Mouse (Mus musculus) cerebellum, adult 11-12 months (tissue): ENCODE measurements around the gene Tmem94.

ENCODE experiments used
- DNase-seq: peaks from one replicate; pipeline ENCODE4 v3.0.0; 2022

Tmem94 gene

DNA sequence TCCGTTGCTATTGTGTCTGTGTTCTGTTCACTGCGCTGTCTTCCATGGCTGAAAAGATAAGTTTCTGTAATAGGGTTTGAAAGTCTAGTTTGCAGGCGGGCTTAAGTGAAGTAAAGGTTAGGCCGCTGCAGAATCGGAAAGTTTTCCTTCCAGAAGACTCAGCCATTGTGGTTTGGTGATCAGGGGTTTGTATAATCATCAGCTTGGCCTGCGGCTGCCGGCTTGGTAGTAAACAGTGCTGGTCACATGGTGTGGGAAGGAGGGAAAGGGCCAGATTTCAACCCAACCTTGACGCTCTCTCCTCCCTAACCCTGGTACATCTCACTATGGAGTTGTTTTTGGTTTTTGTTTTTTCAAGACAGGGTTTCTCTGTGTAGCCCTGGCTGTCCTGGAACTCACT is 1.7 kb downstream of the Tmem94 start:
- no peak for DNase-seq

DNA sequence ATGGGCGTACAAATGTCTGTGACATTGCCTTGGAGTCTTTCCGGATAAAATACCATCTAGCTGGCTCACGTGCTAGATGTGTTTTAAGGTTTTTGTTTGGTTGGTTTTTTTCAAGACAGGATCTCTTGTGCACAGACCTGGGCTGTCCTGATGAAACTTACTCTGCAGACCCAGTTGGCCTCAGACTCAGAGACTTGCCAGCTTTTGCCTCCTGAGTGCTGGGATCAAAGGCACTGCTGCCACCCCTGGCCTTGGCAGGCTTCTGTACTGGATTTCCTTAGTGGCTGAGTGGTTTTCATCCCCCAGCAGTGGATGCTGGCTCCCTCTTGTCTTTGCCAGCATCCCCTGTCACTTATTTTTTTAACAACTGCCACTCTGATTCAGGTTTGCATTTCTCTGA is 3.7 kb downstream of the Tmem94 start:
- no peak for DNase-seq

DNA sequence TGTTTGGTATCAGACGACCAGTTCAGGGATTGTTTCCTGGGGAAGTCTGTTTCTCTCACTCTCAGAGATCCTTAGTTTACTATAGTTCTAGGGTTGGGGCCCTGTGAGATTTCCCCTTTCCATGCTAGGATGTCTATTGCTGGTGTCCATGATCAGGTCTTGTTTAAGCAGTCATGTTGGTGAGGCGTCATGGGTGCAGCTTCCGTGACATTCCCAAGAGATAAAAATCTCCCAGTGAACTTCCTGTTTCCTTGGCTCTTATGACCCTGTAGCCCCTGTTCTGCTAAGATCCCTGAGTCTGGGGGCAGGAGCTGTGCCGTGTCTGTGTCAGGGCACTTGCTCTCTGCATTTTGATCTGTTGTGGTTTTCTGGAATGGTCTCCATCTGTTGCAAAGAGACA is 9.4 kb downstream of the Tmem94 start:
- DNase-seq: no peak

DNA sequence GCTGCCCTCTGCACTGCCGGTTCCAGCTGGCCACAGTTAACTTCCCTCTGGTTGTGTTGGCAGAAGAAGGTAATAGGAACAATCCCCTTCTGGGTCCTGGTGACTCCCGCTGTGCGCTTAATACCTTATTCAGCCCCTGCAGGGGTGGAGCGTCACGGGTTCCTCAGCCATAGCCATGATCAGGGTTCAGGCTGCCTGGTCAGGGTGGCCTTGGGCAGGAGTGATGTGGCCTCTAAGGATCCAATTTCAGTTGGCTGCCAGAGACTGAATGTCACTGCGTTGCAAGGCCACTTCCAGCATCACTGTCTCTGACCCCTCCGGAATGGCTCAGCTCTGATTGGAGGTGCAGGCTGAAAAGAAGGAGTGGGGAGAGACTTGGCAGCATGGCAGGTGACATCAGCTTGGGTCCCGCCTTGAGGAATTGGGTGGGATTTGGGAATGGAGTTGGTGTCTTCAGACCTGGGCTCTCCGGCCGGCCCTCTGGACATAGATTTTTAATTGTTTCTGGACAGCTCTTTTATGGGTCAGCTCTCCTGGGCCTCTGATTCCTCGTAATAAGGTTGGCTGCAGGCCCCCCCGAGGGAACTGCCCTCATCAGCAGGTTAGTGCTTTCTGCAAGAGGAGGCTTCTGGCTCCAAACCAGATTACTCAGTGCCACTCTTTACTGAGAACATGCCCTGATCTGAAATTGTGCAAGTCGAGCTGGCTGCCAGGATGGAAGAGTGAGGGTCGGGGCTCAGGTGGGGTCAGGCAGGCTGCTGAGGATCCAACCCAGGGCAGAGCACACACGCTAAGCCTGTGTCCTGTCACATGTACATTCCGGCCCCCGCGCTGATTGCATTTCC is 10.8 kb downstream of the Tmem94 start:
- DNase-seq: peak; percentile 64

DNA sequence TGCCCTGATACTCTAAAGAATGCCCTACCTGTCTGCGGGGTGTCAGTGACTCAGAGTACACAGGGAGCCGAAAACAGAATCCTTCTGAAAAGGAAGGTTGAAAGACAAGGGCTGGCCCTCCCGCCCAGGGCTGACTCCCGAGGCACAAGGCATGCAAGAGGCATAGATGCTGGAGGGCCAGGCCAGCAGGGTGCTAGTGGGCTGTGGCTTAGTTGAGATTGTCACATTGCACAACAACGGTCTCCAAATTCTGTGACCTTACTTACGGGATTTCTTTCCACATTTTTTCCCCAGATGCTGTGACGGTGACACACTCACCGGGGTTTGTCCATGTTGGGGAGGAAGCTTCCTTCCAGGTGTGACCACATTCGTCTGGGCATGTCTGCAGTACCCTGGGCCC is 11.7 kb downstream of the Tmem94 start:
- DNase-seq: no peak

DNA sequence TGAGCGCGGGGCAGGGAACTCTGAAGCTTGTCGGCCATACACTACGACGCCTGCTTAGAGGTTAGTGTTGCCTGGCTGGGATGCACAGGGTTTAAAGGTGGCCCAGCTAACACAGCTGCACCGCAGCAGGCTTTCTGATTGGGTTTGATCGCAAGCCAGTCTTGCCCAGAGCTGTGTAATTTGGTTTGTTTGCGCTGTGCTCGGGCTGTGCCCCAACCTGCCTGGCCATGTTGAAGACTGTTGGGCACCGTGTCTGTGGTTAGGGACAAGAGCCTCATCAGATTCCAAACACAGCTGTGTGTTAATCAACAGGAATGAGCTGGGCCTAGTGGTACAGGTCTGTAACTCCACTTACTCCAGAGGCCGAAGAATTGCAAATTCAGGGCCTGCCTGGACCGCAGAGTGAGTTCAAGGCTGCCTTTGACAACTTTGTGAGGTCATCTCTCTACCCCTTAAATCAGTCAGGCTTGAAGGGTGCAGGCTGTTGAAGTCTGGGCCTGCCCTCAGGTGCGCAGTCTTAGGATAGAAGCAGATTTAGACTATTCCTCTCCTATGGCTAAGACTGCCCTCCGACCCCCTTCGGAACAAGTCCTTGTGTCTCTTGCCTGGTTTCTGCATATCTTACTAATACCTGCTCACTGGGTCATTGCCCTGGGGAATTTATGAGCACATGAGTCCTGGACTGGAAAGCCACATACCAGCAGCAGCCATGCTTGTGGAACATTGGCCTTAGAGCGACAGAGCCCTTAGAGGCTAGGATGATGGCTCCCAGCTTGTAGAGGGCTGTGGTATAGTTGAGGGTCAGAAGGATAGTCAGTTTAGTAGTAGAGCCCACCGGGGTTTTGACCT is 12.5 kb downstream of the Tmem94 start:
- no peak for DNase-seq

DNA sequence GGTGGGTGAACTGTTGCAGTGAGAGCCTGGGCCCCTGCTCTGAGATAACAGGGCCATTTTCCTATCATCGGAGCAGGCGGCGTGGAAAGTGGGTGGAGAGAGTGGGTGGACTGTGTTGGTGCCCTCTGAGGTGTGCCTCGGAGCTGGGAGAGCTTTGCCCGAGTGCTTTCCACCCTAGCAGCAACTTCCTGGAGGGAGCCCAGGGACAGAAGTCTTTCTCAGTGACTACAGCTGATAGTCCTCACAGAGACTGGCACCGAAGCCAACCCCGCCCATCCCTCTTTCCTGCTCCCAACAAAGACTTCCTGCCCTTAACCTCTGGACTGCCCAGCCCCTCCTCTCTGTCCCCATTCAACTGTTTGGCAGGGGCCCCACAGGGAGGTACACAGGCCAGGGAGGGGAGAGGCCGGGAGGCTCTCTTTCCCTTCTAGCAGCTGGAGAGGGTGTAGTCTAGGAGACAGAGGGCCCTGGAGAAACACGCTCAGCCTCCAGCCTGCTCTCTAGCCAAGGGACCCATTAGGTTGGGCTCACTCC is 13.9 kb downstream of the Tmem94 start:
- peak; percentile 48 for DNase-seq

DNA sequence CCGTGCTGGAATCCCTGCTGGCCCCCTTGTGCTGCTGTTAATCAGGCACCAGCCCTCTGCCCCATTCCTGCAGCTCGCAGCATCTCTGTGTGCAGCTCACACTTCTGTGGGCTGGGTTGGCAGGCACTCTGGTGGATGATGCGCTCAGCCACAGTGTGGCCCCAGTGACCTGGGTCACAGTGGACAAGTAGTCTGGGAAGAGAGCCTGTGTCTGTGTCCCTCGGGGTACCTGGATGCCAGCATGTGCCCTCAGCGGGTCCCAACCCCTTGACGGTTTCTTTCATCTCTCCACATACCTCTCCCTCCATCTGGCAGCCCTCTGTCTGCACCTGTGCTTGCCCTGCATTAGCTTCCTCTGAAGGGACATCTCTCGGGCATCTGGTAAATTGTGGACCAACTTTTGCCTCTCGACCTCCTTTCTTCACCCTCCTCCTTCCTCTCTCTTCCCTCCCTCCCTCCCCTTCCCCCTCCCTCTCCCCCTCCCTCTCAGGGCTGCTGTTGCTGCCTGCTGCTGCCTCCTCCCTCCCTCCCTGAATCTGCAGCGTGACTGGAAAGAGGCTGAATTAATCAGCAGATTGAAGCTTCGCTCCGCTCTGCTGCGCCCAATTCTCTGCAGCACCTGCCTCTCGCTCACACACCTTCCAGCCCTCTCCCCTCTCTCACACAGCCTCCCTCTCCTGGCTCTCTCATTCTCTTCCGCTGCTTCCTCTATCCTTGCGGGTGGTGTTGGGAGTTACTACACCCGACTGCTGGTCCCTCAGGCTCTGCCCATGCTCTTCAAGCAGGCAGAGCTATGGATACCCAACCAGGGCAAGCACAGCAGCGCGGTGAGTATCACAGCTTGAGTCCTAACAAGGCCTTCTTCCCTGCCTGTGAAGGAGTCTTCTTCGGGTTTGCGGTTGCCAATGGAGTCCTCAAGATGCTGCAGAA is 15.2 kb downstream of the Tmem94 start:
- no peak for DNase-seq

DNA sequence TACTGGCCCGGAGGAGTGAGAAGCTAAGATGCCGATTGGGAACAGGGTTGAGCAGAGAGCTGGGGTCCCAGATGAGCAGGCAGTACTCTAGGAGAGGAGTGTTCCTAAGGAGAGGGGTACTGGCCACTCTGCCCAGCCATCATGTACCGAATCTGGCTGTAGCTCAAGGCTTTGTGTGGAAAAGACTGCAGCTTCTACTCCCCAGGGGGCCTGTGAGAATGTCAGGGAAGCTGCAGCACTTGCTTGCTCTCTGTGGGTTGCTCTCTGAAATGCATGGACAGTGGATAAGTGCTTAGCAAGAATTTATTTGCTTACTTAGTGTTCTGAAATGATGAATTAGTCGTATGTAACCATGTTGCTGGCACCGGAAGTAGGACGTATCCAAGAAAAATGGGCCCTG is 21.2 kb downstream of the Tmem94 start:
- DNase-seq: no peak

DNA sequence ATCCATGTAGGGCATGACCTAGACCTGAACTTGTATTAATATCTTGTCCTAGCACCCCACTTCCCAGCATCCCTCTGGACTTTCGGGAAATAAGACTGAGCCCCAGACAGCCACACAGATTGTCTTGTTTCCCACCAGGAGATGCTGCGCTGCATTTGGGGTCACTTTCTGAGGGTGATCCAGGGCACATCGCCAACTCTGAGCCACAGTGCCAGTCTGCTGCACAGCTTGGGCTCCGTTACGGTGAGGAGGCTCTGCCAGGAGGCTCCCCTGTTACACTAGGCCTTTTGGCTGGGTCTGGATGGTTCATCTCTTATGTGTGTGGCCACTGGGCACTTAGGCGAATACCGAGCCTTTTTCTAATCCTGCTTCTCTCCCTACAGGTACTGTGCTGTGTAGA is 24.6 kb downstream of the Tmem94 start:
- peak; percentile 80 for DNase-seq

DNA sequence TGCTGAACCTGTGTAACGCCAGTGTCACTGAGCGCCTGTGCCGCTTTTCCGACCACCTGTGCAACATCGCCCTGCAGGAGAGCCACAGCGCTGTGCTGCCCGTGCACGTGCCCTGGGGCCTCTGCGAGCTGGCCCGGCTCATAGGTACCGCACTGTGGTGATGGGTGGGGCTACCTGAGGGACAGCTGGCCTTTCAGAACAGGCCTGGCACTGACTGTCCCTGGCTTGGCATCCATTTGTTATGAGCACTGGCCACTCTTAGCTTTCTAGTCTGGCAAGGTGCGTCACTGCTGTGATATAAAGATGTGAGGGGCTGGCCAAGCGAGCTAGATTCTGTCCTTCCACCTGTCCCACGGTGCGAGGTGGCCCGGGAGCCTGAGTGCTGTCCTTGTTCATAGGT is 26.7 kb downstream of the Tmem94 start:
- peak; percentile 80 for DNase-seq

DNA sequence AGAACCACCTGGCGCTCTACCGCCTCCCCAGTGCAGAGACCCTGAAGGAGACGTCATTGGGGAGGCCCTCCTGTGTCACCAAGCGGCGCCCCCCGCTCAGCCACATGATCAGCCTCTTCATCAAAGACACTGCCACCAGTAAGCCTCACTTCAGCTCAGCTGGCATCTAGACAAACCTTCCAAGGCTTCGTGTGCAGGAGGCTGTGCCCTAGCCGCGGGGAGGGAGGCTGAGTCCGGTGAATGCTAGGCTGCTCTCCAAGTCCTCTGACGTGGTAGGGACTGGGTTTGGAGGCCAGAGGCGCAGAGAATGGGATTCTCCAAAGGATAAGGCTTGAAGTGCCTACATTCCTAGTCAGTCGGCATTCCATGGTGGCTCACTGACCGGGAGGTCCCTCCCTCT is 27.1 kb downstream of the Tmem94 start:
- DNase-seq: peak; percentile 67

DNA sequence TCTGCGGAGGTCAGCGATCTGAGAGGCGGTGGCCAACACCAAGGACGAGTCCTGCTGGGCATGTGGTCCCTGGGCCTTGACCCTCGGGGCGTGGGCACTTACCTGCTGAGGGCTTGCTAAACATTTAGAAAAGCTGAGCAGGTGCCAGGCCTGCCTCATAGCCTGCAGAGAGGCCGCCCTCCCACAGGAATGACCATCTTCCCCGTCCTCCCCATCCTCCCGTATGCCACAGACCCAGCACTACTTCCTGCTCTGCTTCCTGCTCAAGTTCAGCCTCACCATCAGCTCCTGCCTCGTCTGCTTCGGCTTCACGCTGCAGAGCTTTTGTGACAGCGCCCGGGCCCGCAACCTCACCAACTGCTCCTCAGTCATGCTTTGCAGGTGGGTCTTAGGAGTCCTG is 31.7 kb downstream of the Tmem94 start:
- no peak for DNase-seq

DNA sequence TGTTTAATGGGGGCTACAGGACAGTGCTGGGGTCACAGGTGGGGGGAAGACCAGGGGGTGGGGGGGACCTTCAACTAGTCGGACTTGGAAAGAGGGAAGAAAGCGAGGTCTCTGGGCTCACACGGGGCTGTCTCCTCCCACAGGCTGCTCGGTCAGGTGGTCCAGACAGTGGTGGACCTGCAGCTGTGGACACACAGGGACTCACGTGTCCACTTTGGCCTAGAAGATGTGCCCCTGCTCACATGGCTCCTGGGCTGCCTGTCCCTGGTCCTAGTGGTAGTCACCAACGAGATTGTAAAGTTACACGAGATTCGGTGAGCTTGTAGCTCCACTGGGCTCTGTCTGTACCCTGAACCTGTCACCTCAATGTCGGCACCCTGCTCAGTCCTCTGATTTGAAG is 32.4 kb downstream of the Tmem94 start:
- DNase-seq: no peak

DNA sequence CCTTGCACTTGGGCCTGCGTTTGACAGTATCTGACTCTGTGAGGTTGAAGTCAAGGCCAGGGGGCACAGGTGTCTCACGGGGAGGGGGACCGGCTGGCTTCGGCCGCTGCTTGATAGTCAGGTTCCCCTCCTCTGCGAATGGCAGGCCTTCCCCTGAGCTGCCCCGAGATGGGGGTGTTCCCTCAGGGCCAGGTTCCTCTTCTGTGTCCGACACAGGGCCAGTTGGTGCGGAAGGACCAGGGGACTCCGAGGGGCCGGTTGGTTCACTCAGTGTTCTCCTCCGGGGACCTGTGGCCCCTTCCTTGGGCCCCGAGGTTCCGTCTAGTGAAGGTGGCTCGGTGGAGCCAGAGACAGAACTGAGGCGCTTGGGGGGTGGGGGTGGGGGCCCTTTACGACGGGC is 35.7 kb downstream of the Tmem94 start:
- no peak for DNase-seq

DNA sequence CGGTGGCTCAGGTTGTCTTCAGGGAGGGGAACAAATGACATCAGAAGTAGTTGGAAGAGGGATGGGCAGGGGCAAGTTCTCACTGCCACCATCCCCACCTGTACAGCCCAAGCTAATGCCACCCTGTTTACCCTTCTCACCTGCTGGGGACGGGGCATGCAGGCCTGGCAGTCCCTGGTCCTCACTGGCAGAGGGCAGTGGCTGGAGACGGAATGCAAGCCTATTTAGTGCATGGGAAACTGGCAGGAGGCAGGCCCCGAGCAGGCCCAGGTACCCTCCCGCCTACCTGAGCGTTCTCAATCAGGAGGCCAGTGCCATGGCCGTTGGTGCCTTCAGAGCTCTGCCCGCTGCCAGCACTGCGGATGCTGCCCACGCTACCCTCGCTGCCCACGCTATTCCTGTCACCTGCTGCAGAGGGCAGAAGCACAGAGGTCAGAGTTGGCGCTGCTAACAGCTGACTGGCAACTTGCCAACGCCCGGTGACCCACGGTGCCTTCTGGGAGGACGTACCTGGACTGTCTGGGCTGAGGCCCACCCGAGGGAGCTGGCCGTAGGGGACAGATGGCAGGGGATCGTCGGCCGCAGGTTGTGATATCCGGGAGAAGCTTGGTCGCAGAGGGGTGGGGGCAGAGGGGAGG is 38.0 kb downstream of the Tmem94 start:
- no peak for DNase-seq

DNA sequence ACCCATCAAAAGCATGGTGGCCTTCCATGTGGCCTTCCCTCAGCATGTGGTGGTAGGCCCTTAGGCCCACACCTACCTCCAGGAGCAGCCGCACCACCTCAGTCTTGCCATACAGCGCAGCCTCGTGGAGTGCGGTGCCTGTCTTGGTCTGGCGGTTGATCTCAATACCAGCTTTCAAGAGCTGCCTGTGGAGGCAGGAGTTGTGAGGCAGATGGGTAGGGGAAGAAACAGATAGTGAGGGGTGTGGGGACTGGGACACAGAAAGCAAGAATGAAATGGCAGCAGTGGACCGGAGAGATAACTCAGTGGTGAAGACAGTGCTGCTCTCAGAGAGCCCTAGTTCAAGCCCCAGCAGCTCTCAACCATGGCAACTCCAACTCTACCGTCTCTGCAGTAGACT is 39.8 kb downstream of the Tmem94 start:
- no peak for DNase-seq

DNA sequence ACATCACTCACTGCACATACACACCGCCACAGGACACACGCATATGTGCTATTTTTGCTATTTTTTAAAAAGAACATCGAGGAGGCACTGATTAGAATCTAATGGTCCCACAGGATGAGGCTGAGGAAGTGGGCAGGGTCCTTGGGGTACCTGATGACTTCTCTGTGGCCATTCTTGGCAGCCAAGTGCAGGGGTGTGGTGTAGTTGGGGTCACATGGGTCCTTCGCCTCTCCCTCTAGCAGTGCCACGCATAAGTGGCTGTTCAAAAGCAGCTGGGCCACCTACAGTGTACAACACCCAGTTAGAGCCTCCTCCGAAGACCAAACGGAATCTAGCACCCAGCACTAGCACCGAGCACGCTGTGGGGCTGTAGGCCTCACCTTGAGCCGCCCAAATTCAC is 40.9 kb downstream of the Tmem94 start:
- no peak for DNase-seq

DNA sequence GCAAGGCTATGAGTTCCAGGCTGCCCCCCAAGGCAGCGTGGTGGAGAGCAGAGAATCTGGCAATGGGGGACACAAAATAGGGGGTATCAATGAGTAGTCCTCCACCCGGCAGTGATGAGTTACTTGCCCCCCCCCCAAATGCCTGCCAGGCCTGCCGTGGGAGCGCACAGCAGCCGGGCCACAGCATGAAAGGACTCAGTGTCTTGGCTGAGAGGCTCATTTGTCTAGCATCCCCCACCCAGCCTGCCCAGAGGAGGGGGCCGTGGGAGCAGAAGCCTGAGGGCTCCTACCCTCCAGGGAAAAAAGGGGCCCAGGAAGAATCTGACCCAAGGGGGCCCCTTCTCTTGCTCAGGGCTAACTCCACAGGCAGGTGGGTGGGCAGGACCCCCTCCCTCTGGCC is 42.1 kb downstream of the Tmem94 start:
- no peak for DNase-seq

DNA sequence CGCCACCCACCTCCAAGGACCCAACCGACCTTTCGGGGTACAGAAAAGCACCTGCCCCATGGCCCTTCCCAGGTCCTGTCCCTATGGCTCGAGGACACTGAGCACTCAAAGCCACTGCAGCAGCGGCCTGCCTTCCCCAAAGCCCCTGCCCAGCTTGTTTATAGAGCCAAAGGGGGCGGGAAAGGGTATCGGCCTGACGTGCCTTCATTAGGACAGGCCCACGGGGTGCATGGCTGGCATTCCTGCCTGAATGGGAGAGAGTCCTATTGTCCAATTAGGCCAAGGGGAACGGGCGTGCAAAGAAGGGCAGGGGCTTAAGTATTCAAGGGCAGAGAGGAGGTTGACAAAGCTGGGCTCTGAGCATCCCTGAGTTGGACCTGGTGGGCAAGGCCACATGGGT is 42.7 kb downstream of the Tmem94 start:
- DNase-seq: no peak

DNA sequence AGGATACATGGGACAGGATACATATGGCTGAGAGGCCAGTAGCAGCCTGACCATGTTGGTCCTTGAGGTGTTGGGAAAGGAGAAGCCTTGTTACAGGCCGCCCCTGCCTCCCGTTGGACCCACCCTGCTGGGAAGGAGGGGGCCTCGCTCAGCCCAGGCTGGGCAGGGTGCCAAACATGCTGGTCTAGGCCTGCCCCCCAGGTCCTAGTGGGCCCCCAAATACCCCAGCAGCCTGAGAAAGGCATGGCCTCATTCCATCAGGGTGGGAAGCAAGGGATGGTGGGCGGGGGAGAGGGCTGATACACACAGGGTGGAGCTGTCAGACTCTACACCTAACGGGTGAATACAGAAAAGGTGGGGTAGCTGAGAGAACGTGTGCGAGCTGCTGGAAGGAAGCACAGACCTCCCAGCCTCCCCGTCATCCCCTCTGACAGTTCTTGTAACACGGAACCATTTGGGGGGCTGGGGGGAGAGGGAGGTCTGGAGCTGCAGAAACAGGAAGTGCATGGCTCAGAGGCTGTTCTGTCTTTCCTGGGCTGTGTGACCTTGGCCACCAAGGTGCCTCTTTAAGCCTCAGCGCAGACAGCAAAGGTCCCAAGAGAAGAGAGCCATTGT is 43.6 kb downstream of the Tmem94 start:
- DNase-seq: no peak

DNA sequence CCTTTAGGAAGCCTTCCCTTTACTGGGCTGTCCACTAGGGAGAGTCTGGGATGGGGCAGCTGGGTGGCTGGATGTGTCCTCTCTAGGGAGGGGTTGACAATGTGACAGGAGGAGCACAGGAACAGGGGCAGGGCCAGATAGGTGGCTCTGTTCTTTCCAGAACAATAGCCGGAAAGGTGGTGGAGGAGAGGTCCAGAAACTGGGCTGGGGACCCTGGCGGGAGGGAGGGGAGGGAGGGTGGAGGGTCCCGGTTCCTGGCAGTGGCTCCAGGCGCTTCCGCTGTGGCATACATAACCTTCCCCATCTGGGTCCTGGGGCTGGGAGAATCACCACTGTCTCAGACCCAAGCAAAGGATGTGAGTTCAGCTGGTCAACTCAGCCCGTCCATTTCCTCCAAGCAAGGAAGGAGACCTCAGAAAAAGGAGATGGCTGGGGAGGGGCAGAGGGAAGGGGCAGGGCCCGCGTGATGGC is 44.1 kb downstream of the Tmem94 start:
- no peak for DNase-seq
